Mouse (Mus musculus): ENCODE results near the gene Snx29. TPM values are rescaled to one million over a fixed set of nuclear protein-coding genes. Genes with fewer than 3 reads are reported as not detected.

Gene Snx29
- total RNA-seq, 2 experiments from 2014 or later, result 6.2 to 9.0 TPM

- ATAC-seq (replicated peaks; ENCODE audit: low FRiP score, poor library complexity, severe bottlenecking), result no peak
Observed at GRCm38 (mm10) chr16:11742351-11742750, 419.6 kb downstream of the Snx29 start.

DNA sequence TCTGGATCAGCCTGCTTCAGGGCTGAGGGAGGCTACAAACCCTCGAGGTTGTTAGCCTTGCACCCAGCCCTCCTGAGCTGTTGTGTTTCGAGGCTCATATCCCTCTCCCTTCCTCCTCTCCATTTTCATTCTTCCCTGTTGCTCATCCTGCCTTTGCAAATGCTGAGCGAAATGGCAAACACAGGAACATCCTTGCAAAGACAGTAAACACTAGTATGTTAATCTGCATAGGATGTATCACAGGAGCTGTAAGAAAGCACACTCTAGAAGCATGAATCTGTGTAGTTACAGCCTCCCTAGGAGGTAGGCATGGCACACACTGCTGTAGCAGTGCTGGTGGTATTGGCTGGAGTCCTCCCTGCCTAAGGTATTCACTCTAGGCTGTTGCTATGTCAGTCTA lies 420.3 kb downstream of the Snx29 start:
- ATAC-seq (replicated peaks; ENCODE audit: low FRiP score, poor library complexity, severe bottlenecking), result no peak

DNA sequence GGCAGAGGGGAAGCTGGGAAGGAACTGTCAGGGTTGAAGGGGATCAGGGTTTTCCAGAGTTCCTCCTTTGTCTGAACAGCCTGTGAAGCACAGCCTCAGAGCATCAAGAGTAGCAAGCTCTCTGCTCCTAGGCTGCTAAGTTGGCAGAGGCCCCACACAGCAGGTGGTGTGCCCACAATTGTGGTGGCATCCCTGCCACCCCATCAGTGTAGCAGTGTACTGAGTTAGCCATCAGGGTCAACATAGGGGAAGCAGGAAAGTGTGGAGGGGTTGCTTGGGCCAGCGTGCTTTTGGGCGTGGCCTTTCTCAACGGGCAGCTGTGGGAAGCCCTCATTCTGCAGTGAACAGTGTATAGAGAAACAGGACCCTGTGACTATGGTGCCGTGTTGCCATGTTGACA lies 421.0 kb downstream of the Snx29 start:
- ATAC-seq (replicated peaks; ENCODE audit: low FRiP score, poor library complexity, severe bottlenecking), result no peak

- no peak for ATAC-seq (replicated peaks; ENCODE audit: low FRiP score, poor library complexity, severe bottlenecking)
Observed at GRCm38 (mm10) chr16:11746036-11746435, 423.3 kb downstream of the Snx29 start.

DNA sequence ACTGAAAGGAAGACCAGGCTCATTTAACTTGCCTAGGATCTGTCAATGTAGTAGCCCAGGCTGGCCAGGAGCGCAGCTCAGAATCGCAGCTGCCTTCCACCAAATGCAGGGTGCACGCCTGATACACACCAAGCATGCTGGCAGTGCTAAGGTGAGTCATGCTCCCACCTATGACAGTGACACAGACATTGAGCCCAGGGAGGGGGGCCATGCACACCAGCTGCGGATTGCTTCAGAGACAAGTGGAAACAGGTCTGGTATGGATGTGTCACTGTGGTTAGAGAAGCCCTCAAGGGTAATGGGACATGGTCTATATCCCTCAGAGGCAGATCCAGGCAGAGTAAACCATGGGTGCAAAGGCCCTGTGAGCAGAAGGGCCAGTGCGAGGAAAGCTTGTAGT lies 425.2 kb downstream of the Snx29 start:
- no peak for ATAC-seq (replicated peaks; ENCODE audit: low FRiP score, poor library complexity, severe bottlenecking)

GRCm38 (mm10) chr16:11749111-11749510 lies 426.4 kb downstream of the Snx29 start:
- ATAC-seq (replicated peaks; ENCODE audit: low FRiP score, poor library complexity, severe bottlenecking), result no peak

DNA sequence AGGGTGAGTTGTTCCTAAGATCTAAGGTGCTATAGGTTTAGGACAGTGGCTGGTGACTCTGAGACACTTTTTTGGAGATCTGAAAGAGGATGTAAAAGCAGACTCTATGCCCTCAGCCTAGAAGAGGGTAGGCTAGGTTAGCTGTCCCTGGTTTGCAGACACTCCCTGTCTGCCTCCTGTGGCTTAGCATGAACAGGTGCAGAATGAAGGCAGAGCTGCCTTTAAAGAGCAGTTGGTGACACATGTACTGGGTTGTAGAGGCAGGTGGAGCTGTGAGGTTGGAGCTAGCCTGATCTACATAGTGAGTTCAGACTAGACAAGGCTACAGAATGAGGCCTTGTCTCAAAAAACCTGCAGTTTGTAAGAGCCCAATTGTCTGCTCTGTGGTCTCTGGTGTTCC lies 427.9 kb downstream of the Snx29 start:
- no peak for ATAC-seq (replicated peaks; ENCODE audit: low FRiP score, poor library complexity, severe bottlenecking)

- no peak for ATAC-seq (replicated peaks; ENCODE audit: low FRiP score, poor library complexity, severe bottlenecking)
Observed at GRCm38 (mm10) chr16:11752557-11752956, 429.8 kb downstream of the Snx29 start.

GRCm38 (mm10) chr16:11753466-11753865 lies 430.8 kb downstream of the Snx29 start:
- no peak for ATAC-seq (replicated peaks; ENCODE audit: low FRiP score, poor library complexity, severe bottlenecking)

DNA sequence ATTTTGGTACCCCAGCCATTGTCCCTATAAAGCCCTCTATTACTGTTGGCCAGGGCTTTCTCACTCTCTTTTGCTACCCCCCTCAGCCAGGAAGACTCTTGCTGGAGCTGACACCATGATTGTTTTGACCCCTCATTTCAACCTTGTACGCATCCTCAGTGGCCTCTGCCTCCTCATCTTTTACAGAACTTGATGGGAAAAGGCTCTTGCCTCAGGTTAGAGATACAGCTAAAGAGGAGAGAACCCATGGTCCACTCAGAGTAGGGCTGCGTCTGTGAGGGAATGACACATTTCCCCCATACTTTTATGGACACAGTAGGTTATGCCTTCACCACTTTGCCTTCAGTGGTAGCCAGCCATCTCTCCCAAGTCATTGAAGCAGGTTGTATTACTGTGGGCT lies 431.4 kb downstream of the Snx29 start:
- no peak for ATAC-seq (replicated peaks; ENCODE audit: low FRiP score, poor library complexity, severe bottlenecking)

DNA sequence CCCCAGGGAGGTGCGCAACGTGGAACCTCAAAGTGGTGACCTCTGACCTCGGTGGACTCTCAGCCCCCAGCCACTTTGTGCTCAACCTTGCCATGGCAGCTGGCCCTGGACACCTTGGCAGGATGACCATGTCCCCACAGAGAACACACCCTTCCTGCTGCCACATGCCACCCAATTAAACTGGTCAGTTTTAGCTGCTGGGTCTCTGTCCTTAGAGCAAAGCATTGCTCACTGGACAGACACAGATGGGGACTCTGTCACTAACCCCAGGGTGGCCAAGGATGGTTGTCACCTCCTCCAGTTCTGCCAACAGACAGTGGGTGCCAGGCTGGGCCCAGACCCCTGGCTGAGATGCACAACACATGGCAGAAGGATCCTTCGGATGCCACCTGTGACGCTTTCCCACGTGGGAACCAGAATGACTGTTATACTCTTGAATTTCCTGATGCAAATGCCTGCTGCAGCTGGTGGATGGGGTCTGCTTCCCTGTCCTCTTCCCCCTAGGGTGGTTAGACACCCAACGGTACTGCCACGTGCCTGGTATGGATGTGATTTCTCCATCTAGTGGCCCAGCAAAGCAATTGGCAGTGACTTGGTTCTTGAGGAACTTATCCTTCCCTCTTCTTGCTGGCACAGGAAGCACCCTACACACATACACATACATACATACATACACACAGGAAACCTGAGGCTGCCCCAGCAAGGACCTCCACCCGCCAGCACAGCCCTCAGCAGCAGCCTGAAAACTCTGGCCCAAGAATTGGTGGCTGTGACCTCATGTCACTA lies 432.8 kb downstream of the Snx29 start:
- no peak for ATAC-seq (replicated peaks; ENCODE audit: low FRiP score, poor library complexity, severe bottlenecking)

DNA sequence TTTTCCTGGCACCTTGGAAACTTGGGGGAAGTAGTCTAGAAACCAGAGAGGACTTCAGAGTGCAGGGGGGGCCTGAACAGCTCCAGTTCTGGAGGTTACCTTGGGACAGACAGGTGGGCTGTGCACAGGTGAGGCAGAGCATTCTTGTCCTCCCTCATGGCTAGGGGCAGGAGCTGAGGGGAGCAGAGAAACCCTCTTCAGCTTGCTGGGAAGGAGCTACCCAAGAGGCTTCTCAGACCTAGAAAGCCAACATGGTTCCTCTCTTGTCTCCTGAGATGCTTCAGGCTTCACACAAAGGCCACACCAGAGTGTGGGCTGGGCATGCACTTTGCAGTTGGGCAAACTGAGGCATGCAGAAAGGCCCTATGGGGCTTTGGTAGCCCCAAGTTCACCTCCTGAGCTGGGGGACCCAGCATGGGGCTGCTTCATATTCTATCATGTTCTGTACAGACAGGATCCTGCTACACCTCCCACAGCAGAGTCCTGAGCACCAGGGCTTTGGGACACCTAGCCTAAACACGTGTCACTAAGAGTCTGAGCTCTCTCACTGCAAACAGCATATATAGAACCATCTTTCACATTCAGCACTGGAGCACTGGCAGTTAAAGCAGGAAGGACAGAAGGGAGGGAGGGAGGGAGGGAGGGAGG lies 434.0 kb downstream of the Snx29 start:
- no peak for ATAC-seq (replicated peaks; ENCODE audit: low FRiP score, poor library complexity, severe bottlenecking)

DNA sequence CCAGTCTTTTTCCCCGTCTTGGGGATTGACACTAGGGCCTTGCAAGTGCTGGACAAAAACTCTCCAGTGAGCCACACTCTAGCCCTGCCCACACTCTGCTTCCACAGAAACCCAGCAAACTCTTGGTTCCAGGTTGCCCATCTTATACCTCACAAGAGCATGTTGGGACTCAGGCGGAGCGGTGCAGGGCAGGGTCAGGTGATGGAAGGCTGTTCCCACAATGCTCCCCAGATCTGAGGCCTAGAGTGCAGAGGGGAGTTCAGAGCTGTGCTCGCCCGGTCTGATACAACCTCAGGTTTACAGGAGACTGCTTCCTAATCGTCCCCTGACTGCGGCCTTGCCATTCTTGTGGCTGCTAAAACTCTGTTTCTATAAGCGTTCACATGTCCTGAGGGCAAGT lies 434.8 kb downstream of the Snx29 start:
- ATAC-seq (replicated peaks; ENCODE audit: low FRiP score, poor library complexity, severe bottlenecking), result no peak

- ATAC-seq (replicated peaks; ENCODE audit: low FRiP score, poor library complexity, severe bottlenecking), result no peak
Observed at GRCm38 (mm10) chr16:11757951-11758350, 435.2 kb downstream of the Snx29 start.

- ATAC-seq (replicated peaks; ENCODE audit: low FRiP score, poor library complexity, severe bottlenecking), result no peak
Observed at GRCm38 (mm10) chr16:11772318-11772717, 449.6 kb downstream of the Snx29 start.

DNA sequence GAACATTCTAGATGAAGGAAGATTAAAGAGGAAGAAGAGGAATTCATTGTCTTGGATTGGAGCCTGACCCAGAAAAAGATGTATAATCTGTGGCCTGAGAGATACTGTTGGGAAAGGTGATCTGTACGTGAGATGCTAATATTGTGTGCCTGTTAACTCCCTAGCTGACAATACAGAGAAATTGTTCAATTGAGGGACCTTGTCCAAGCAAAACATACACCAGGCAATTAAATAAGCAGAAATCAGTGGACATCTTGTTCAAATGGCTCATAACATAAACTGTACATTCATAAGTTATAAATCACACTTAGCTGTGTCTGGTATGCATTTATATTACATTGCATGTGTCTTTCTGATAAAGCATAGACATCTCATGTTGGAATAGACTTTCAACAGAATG lies 451.6 kb downstream of the Snx29 start:
- ATAC-seq (replicated peaks; ENCODE audit: low FRiP score, poor library complexity, severe bottlenecking), result no peak

DNA sequence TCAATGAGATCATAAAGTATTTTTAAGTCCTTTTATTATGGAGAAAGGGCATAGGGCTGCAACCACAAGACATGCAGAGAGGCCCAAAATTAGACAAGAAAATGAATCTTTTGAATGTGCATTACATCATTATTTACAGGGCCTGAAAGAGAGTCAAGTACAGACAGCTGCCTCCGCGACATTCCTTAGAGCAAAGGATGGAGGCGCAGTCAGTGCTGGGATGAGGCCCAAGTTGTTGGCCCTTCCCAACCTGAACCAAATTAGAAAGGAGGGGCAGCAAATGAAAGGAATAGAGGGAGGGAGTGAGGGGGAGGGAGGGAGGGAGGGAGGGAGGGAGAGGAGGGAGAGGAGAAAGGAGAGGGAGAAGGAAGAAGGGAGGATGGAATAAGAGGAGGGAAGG lies 453.8 kb downstream of the Snx29 start:
- ATAC-seq (replicated peaks; ENCODE audit: low FRiP score, poor library complexity, severe bottlenecking), result no peak

DNA sequence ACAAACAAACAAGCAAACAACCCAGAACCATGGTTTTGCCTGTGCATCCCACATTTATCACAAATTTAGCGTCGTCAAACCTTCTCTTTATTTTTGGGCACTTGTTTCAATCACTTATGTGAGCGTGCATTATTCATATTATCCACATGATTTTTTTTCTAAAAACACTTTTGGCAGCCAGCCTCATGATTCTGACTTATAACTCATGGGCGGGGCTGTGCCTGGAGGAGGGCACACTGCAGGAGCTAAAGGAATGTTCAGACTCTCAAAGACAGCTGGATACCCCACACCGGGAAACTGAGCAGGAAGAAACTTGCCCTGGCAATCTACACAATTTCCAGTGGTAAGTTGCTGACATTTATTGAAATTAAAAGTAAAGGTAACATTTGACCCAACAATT lies 455.5 kb downstream of the Snx29 start:
- no peak for ATAC-seq (replicated peaks; ENCODE audit: low FRiP score, poor library complexity, severe bottlenecking)

DNA sequence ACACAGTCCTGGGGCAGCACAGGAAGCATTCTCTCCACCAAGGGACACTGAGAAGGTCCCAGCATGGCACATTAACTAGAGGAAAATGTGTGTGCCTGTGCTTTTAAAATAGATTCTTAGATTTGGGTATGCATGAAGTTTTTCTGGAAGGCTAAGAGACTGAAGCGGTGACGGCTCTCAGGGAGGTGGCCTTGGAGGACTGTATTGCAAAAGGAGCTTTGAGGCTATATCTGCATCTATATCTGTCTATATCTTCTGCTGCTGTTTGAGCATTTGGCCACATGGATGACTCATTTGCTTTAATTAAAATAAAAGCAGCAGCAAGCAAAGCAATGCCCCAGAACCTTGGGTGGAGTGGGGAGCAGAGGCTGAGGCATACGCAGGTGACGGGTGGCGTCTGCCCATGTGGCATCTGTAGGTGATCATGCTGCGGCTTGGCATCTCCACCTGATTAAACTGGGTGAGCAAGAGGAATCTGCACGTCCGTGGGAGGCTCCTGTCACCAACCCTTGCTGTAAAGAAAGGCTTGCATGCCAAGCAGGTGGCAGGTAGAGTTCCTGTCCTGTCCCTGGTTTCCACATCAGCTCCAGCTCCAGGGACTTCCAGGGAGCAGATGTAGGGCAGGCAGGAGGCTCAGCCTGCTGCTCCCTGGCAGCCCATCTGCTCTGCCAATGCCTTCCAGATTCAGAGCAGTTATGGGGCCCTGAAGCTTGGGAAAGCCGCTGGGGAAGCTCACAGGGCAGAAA lies 456.2 kb downstream of the Snx29 start:
- no peak for ATAC-seq (replicated peaks; ENCODE audit: low FRiP score, poor library complexity, severe bottlenecking)

DNA sequence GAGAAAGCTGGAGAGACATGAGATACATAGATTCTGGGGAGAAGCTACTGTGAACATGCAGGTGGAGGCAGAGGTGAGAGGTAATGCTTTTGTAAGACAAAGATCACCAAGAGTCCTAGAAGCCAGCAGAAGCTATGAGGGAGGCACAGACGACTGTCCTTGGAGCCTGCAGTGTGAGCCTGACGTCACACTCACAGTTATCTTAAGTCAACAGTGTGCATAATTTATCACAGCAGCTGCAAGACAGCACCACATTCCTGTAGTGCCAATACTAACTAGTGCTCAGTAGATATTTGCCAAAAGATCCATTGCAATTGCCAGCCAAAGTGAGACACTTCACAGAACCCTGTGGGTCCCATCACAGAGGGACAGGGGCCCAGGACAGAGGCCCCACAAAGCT lies 459.4 kb downstream of the Snx29 start:
- no peak for ATAC-seq (replicated peaks; ENCODE audit: low FRiP score, poor library complexity, severe bottlenecking)

DNA sequence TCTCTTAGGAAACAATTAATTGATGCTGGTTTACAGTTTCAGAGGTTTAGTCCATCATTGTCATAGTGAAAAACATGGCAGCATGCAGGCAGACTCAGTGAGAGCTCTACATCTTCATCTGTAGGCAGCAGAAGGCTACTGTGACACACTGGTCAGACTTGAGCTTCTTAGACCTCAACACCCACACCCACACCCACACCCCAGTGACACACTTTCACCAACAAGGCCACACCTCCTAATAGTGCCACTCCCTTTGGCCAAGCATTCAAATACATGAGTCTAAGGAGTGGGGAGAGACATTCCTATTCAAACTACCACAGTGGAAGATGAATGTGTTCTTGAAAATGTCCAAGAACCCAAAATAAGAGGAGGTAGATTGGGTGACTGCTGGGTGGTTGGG lies 460.6 kb downstream of the Snx29 start:
- ATAC-seq (replicated peaks; ENCODE audit: low FRiP score, poor library complexity, severe bottlenecking), result no peak
